Mouse (Mus musculus): Measurements from ENCODE around the gene Speer3.
"Not testable (repeated sequence)": the region's sequence is repeated elsewhere in the genome, so short reads cannot be mapped to it uniquely, and the experiment has no call there.

The Speer3 gene

GRCm38 (mm10) chr5:13791319-13791718 is at the start of gene Speer3:
Gene Speer3, plus strand, starts transcription at chr5:13791619.
- DNase-seq (ENCODE audit: low read depth): no peak

DNA sequence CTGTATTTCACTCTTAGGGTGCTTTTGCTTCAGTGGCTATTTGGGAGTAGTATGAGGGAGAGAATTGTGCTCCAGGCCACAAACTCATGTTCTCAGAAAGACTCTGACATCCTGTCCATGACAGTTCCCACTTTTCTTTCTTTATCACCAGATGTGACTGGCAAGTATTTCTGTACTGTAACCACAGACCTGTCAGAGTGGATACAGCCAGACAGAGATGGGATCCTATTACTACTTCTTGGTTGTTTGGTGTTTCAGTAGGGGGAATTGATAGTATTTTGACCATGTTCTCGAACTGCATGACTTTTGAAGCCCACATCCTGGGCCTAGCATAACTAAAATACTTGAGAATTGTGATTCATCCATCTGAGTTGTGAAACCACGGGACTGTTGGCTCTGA is 19.1 kb downstream of the Speer3 start:
- DNase-seq (ENCODE audit: low read depth): not testable (repeated sequence)

DNA sequence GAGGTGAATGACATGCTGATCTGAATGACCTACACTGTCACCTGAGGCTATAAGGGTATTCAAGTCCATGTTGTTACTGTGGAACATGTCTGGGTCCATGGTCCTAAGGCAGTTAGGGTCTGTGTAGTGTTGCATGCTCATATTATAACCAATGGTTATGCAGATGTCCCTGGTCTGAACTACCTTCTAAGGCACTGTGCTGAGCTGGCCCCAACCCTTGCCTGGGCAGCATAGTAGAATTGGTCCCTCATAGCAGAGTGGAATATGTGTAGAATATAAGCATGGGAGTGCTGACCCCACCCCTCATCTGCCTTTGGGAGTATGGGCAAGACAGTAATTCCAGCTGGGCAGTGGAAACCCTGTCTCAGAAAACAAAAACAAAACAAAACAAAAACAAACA is 33.7 kb downstream of the Speer3 start:
- DNase-seq (ENCODE audit: low read depth): no peak

DNA sequence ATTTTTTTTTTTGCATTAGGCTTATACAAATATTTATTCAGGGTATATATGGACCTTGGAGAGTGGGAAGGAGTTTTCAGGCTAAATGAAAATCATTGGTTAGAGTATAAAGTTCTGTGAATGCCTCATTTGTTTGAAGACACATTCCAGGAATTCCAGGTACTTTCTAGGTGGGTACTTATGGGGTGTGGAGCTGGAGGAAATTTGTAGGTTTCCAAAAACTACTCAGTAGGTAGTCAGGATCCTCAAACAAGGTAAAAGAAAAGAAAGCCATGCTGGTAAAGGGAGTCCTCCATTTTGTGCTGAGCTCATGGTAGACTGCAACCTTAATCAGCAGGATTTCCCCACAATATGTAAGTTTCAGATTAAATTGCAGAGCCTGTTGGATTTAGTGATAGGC is 35.3 kb downstream of the Speer3 start:
- no peak for DNase-seq (ENCODE audit: low read depth)

GRCm38 (mm10) chr5:13844317-13844716 is 52.9 kb downstream of the Speer3 start:
- DNase-seq (ENCODE audit: low read depth): no peak
